Mouse (Mus musculus) liver, embryonic 11.5 days (tissue): ENCODE measurements at regions not wholly inside any gene's neighbourhood (a gene's known extent, or its start where the extent isn't known, plus 50 kb on each side); places are given as distances from the start of the nearest gene placed in this dataset.

Experiments used
- ATAC-seq: fragments of 200-750 bp; cut with Nextera tagmentation; replicated peaks from 2 replicates; pipeline ENCODE4 v1.8.0; 2017; ENCODE audit warnings: moderate number of reproducible peaks, mild to moderate bottlenecking, moderate TSS enrichment, moderate library complexity; ENCODE audit not compliant: low FRiP score
- DNase-seq: peaks from one replicate; pipeline ENCODE4 v3.0.0-alpha.2; 2017; ENCODE audit warnings: low spot score
- H3K27ac ChIP-seq: fragments of 300-500 bp; sonication (generic); 2 replicates; pipeline ENCODE4 v1.5.1; 2014; ENCODE audit warnings: mild to moderate bottlenecking, low read depth, low read length, control low read depth
- H3K27me3 ChIP-seq: fragments of 300-500 bp; sonication (generic); replicated peaks from 2 replicates; pipeline ENCODE4 v1.6.1; 2014; ENCODE audit warnings: low read length, mixed read lengths; ENCODE audit not compliant: control insufficient read depth, insufficient read depth
- H3K36me3 ChIP-seq: fragments of 300-500 bp; sonication (generic); 2 replicates; pipeline ENCODE4 v1.6.1; 2014; ENCODE audit warnings: mild to moderate bottlenecking, low read length, moderate library complexity, mixed read lengths; ENCODE audit not compliant: control insufficient read depth, insufficient read depth
- H3K4me1 ChIP-seq: fragments of 300-500 bp; sonication (generic); replicated peaks from 2 replicates; pipeline ENCODE4 v1.6.1; 2014; ENCODE audit warnings: low read length, mixed read lengths; ENCODE audit not compliant: control insufficient read depth, insufficient read depth
- H3K4me2 ChIP-seq: fragments of 300-500 bp; sonication (generic); 2 replicates; pipeline ENCODE4 v1.6.1; 2014; ENCODE audit warnings: mild to moderate bottlenecking, control low read depth, moderate library complexity
- H3K4me3 ChIP-seq: fragments of 300-500 bp; sonication (generic); 2 replicates; pipeline ENCODE4 v1.5.1; 2014; ENCODE audit warnings: low read depth, low read length, control low read depth
- H3K9ac ChIP-seq: fragments of 300-500 bp; sonication (generic); 2 replicates; pipeline ENCODE4 v1.6.1; 2014; ENCODE audit warnings: low read depth, low read length, control low read depth
- H3K9me3 ChIP-seq: fragments of 300-500 bp; sonication (generic); 2 replicates; pipeline ENCODE4 v1.6.1; 2016; ENCODE audit warnings: low read length, inconsistent platforms, mixed read lengths; ENCODE audit not compliant: control insufficient read depth
- WGBS: fragments of 180-500 bp; shearing (Covaris S2); extraction: QIAGEN DNeasy Blood & Tissue Kit; methylation state at CpG from one replicate; pipeline ENCODE4 v1.1.7; 2014; 5-methylcytosine and 5-hydroxymethylcytosine counted together

- no peak overlapping the region for H3K4me3 ChIP-seq
- H3K27me3 ChIP-seq, result no peaks in the 10 kb centered on the region
- H3K36me3 ChIP-seq, result no peaks in the 10 kb centered on the region
- no peak overlapping the region for H3K27ac ChIP-seq
- no peak overlapping the region for H3K4me2 ChIP-seq
- DNase-seq (peak; percentile 16), ATAC-seq (no peak)
- 76% methylated on average over 7 of the region's 7 CpGs for whole genome bisulfite sequencing
- no peaks in the 10 kb centered on the region for H3K9me3 ChIP-seq
- no peaks in the 10 kb centered on the region; the same call in 1 of the 2 replicates for H3K4me1 ChIP-seq
- no peak overlapping the region for H3K9ac ChIP-seq
These were observed 64.2 kb upstream of the Cd180 start for GRCm38 (mm10) chr13:102629176-102629575.

- Histone ChIP-seq H3K27me3 (no peaks in the 10 kb centered on the region), H3K36me3 (no peaks in the 10 kb centered on the region), H3K4me3 (no peak overlapping the region), H3K4me1 (no peaks in the 10 kb centered on the region), H3K9ac (no peak overlapping the region), H3K4me2 (no peak overlapping the region), H3K27ac (no peak overlapping the region), H3K9me3 (no peaks in the 10 kb centered on the region)
- 85% methylated on average over 10 of the region's 10 CpGs for WGBS
- no peak for ATAC-seq
- DNase-seq, result peak; percentile 15
These were observed 59.0 kb upstream of the Cd180 start for GRCm38 (mm10) chr13:102634236-102634957.

DNA sequence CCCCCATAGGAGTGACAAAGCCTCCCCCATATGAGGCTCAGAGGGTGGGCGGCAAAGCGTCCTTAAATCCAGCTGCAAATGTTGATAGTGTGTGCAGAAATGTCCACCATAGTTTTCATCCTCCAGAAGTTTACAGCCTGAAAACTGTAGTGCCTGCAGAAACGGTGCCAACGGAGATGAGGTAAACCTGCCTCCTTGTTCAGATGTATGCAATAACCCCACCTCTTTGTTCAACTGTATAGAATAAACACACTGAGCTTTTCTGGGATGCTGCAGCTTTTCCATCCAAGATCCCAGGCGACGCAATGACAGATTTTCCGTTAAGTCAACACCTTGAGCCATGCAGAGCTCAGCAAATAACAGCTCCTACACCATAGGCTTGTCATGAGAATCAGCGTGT, 57.3 kb upstream of the Cd180 start:
- 79% methylated on average over 8 of the region's 8 CpGs for whole genome bisulfite sequencing
- H3K27me3 ChIP-seq, result no peaks in the 10 kb centered on the region
- H3K4me1 ChIP-seq, result no peaks in the 10 kb centered on the region
- H3K4me3 ChIP-seq, result no peak overlapping the region
- no peak overlapping the region for H3K4me2 ChIP-seq
- DNase-seq, result peak; percentile 22
- no peaks in the 10 kb centered on the region for H3K9me3 ChIP-seq
- ATAC-seq, result no peak
- no peaks in the 10 kb centered on the region for H3K36me3 ChIP-seq
- no peak overlapping the region for H3K9ac ChIP-seq
- H3K27ac ChIP-seq, result no peak overlapping the region

GRCm38 (mm10) chr13:102637059-102637458, 56.3 kb upstream of the Cd180 start:
- H3K9ac ChIP-seq, result no peak overlapping the region
- no peaks in the 10 kb centered on the region for H3K27me3 ChIP-seq
- no peak overlapping the region for H3K27ac ChIP-seq
- H3K4me3 ChIP-seq, result no peak overlapping the region
- no peaks in the 10 kb centered on the region for H3K4me1 ChIP-seq
- no peak overlapping the region for H3K4me2 ChIP-seq
- DNase-seq (peak; percentile 12), ATAC-seq (no peak)
- 47% methylated on average over 5 of the region's 5 CpGs for WGBS
- no peaks in the 10 kb centered on the region for H3K36me3 ChIP-seq
- H3K9me3 ChIP-seq, result no peaks in the 10 kb centered on the region

DNA sequence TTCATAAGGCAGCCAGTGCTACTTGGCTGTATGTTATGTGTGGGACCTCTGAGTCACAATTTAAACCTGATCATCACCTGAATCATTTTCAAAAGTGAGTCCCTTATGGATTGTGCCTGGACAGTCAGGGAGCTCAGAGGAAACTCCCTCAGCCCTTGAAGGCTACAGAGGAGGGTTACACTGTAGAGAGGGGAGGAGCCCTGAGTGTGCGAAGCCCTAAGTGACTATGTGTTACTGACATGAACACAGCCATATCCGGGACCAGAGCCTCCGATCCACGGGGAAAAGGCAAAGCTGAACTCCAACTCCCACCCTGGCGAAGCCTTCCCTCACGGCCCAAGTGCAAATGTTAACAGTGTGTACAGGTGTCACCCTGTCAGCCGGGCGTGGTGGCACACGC, 53.7 kb upstream of the Cd180 start:
- no peaks in the 10 kb centered on the region for H3K4me1 ChIP-seq
- no peak overlapping the region for H3K4me2 ChIP-seq
- no peaks in the 10 kb centered on the region for H3K9me3 ChIP-seq
- no peaks in the 10 kb centered on the region for H3K27me3 ChIP-seq
- 90% methylated on average over 9 of the region's 9 CpGs for WGBS
- DNase-seq, result peak; percentile 10
- H3K9ac ChIP-seq, result no peak overlapping the region
- H3K4me3 ChIP-seq, result no peak overlapping the region
- ATAC-seq, result no peak
- H3K36me3 ChIP-seq, result no peaks in the 10 kb centered on the region
- H3K27ac ChIP-seq, result no peak overlapping the region

DNA sequence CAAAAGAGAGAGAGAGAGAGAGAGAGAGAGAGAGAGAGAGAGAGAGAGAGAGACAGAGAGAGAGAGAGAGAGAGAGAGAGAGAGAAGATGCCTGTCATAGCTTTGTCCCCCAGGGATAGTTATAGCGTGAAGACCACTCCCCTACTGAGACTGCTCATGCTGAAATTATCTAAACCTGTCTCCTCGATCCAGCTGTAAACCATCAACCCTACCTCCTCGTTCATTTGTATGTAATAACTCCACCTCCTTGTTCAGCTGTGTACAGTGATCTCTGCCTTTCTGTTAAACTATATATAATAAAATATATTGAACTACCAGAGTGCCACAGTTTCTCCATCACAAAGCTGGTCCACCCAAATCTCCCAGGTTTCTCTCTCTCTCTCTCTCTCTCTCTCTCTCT, 53.2 kb upstream of the Cd180 start:
- no peaks in the 10 kb centered on the region for H3K4me1 ChIP-seq
- 52% methylated on average over 3 of the region's 3 CpGs for WGBS
- no peaks in the 10 kb centered on the region for H3K27me3 ChIP-seq
- H3K9ac ChIP-seq, result no peak overlapping the region
- no peak overlapping the region for H3K4me2 ChIP-seq
- no peak overlapping the region for H3K4me3 ChIP-seq
- H3K27ac ChIP-seq, result no peak overlapping the region
- DNase-seq, result peak; percentile 11
- no peaks in the 10 kb centered on the region for H3K36me3 ChIP-seq
- H3K9me3 ChIP-seq, result no peaks in the 10 kb centered on the region
- ATAC-seq, result no peak
